Mouse (Mus musculus) liver, adult 2 months (tissue): ENCODE data around the gene Adamts6.

Experiments used
- CTCF ChIP-seq: fragments of 200-500 bp; IDR thresholded peaks from 2 replicates; pipeline ENCODE4 v1.5.1; 2011; ENCODE audit warnings: low read depth, low read length, control low read depth
- POLR2A ChIP-seq: fragments of 200-500 bp; IDR thresholded peaks from 2 replicates; pipeline ENCODE4 v1.6.1; 2011; ENCODE audit warnings: low read length, control low read depth; ENCODE audit not compliant: insufficient read depth; ENCODE audit errors: extremely low read depth

DNA sequence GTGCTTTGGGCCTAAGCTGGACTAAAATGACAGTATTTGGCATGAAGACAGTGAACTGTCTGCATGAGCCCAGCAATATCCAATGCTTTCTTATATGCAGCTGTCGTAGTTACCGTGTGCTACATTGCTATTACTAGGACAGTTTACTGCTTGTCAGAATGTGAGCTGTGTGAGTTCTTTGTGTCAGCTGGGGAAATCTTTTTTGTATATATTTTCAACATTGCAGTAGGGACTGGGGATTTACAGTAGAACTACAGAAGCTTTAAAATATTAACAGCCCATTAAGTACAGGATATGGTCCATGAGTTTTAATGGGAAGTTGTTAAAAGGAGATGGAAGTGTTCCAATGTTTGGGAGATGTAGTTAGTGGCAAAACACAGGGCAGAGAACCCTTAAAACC is 42.1 kb downstream of the Adamts6 start:
- TF ChIP-seq CTCF: no peak
- no peak for TF ChIP-seq POLR2A
